Mouse (Mus musculus) liver, embryonic 15.5 days (tissue): ENCODE data around the gene Zfp423. TPM values are rescaled to one million over a fixed set of nuclear protein-coding genes. Genes with fewer than 3 reads are reported as not detected.

Source experiments
- ATAC-seq: fragments of 200-750 bp; cut with Nextera tagmentation; 2 replicates; pipeline ENCODE4 v1.8.0; 2017; ENCODE audit warnings: moderate number of reproducible peaks, mild to moderate bottlenecking, moderate library complexity; ENCODE audit not compliant: insufficient read depth
- H3K27ac ChIP-seq: fragments of 300-500 bp; sonication (generic); replicated peaks from 2 replicates; pipeline ENCODE4 v1.5.1; 2015; ENCODE audit warnings: mild to moderate bottlenecking, inconsistent platforms
- H3K27me3 ChIP-seq: fragments of 300-500 bp; sonication (generic); 2 replicates; pipeline ENCODE4 v1.6.1; 2015; ENCODE audit warnings: mild to moderate bottlenecking, inconsistent platforms
- H3K36me3 ChIP-seq: fragments of 300-500 bp; sonication (generic); replicated peaks from 2 replicates; pipeline ENCODE4 v1.6.1; 2015; ENCODE audit warnings: moderate library complexity, mild to moderate bottlenecking, inconsistent platforms
- H3K4me1 ChIP-seq: fragments of 300-500 bp; sonication (generic); replicated peaks from 2 replicates; pipeline ENCODE4 v1.6.1; 2015; ENCODE audit warnings: inconsistent platforms
- H3K4me2 ChIP-seq: fragments of 300-500 bp; sonication (generic); 2 replicates; pipeline ENCODE4 v1.6.1; 2015; ENCODE audit warnings: moderate library complexity, mild to moderate bottlenecking, inconsistent platforms
- H3K4me3 ChIP-seq: fragments of 300-500 bp; sonication (generic); replicated peaks from 2 replicates; pipeline ENCODE4 v1.5.1; 2015; ENCODE audit warnings: mild to moderate bottlenecking, inconsistent platforms
- H3K9ac ChIP-seq: fragments of 300-500 bp; sonication (generic); 2 replicates; pipeline ENCODE4 v1.6.1; 2015; ENCODE audit warnings: moderate library complexity, mild to moderate bottlenecking, inconsistent platforms
- H3K9me3 ChIP-seq: fragments of 300-500 bp; sonication (generic); replicated peaks from 2 replicates; pipeline ENCODE4 v1.6.1; 2016; ENCODE audit warnings: inconsistent platforms
- WGBS: fragments of 180-500 bp; shearing (Covaris S2); methylation state at CpG from one replicate; pipeline ENCODE4 v1.1.7; 2015; ENCODE audit warnings: mixed read lengths; ENCODE audit not compliant: insufficient replicate concordance; 5-methylcytosine and 5-hydroxymethylcytosine counted together
- polyA plus RNA-seq: library from polyadenylated mRNA; unstranded; fragments of >200 nt; fragmentation: Nextera tagmentation; extraction: Ambion mirVana; gene quantifications from 2 replicates; pipeline ENCODE4 v1.2.1, GENCODE M21; 2015

Zfp423 gene
- polyA plus RNA-seq, result 0.30 and 0.39 TPM in 2 replicates

GRCm38 (mm10) chr8:87959320-87959920 lies at the start of gene Zfp423:
Zfp423 (minus strand) TSS chr8:87959595.
- H3K4me2 ChIP-seq, result peak within 1 kb of the TSS; percentile 70
- H3K27me3 ChIP-seq, result peaks cover 98% of the 10 kb centered on the region
- under 1% methylated on average over 41 of the region's 48 CpGs for WGBS
- peak within 1 kb of the TSS; percentile 18 for H3K9ac ChIP-seq
- no peaks in the 10 kb centered on the region for H3K9me3 ChIP-seq
- H3K36me3 ChIP-seq, result no peaks in the 10 kb centered on the region
- peaks cover 15% of the 10 kb centered on the region; the same call in 1 of the 2 replicates for H3K4me1 ChIP-seq
- peak within 1 kb of the TSS; percentile 53 for H3K4me3 ChIP-seq
- ATAC-seq, result no peak
- H3K27ac ChIP-seq, result 0 out of 2 replicates have a peak within 1 kb of the TSS, but pooled peaks have one; percentile 41

- H3K27ac ChIP-seq, result no peak overlapping the region
- H3K9me3 ChIP-seq, result no peaks in the 10 kb centered on the region
- no peak overlapping the region for H3K4me3 ChIP-seq
- H3K4me1 ChIP-seq, result no peaks in the 10 kb centered on the region
- 67% methylated on average over 5 of the region's 5 CpGs for WGBS
- H3K9ac ChIP-seq, result no peak overlapping the region
- H3K27me3 ChIP-seq, result no peaks in the 10 kb centered on the region
- H3K36me3 ChIP-seq, result no peaks in the 10 kb centered on the region
- H3K4me2 ChIP-seq, result no peak overlapping the region
- no peak for ATAC-seq
Measured at GRCm38 (mm10) chr8:88006811-88007210, 47.4 kb upstream of the Zfp423 start.

- no peak overlapping the region for H3K27ac ChIP-seq
- whole genome bisulfite sequencing, result 19% methylated on average over 5 of the region's 5 CpGs
- no peak overlapping the region for H3K4me2 ChIP-seq
- no peak overlapping the region for H3K4me3 ChIP-seq
- no peaks in the 10 kb centered on the region for H3K36me3 ChIP-seq
- no peak overlapping the region for H3K9ac ChIP-seq
- no peak for ATAC-seq
- H3K4me1 ChIP-seq, result no peaks in the 10 kb centered on the region
- H3K27me3 ChIP-seq, result no peaks in the 10 kb centered on the region
- H3K9me3 ChIP-seq, result no peaks in the 10 kb centered on the region
Measured at GRCm38 (mm10) chr8:87984778-87985177, 25.4 kb upstream of the Zfp423 start.

- H3K4me2 ChIP-seq, result no peak overlapping the region
- no peak overlapping the region for H3K4me3 ChIP-seq
- no peak overlapping the region for H3K9ac ChIP-seq
- no peak for ATAC-seq
- H3K27ac ChIP-seq, result no peak overlapping the region
- no peaks in the 10 kb centered on the region for H3K9me3 ChIP-seq
- no peaks in the 10 kb centered on the region for H3K36me3 ChIP-seq
- no peaks in the 10 kb centered on the region for H3K27me3 ChIP-seq
- no peaks in the 10 kb centered on the region for H3K4me1 ChIP-seq
- WGBS, result 34% methylated on average over 8 of the region's 8 CpGs
Measured at GRCm38 (mm10) chr8:87984032-87984431, 24.6 kb upstream of the Zfp423 start.

GRCm38 (mm10) chr8:87982936-87983335 lies 23.5 kb upstream of the Zfp423 start:
- H3K27me3 ChIP-seq, result no peaks in the 10 kb centered on the region
- no peaks in the 10 kb centered on the region for H3K9me3 ChIP-seq
- ATAC-seq, result no peak
- no peak overlapping the region for H3K4me3 ChIP-seq
- no peak overlapping the region for H3K27ac ChIP-seq
- H3K36me3 ChIP-seq, result no peaks in the 10 kb centered on the region
- WGBS, result 77% methylated on average over 4 of the region's 4 CpGs
- no peak overlapping the region for H3K9ac ChIP-seq
- H3K4me2 ChIP-seq, result no peak overlapping the region
- H3K4me1 ChIP-seq, result no peaks in the 10 kb centered on the region

GRCm38 (mm10) chr8:87975466-87975809 lies 16.0 kb upstream of the Zfp423 start:
- H3K9ac ChIP-seq, result no peak overlapping the region
- H3K4me3 ChIP-seq, result no peak overlapping the region
- 33% methylated on average over 1 of the region's 1 CpGs for WGBS
- no peak overlapping the region for H3K27ac ChIP-seq
- peaks cover 25% of the 10 kb centered on the region for H3K27me3 ChIP-seq
- H3K36me3 ChIP-seq, result no peaks in the 10 kb centered on the region
- no peak for ATAC-seq
- no peaks in the 10 kb centered on the region for H3K4me1 ChIP-seq
- no peaks in the 10 kb centered on the region for H3K9me3 ChIP-seq
- H3K4me2 ChIP-seq, result no peak overlapping the region

GRCm38 (mm10) chr8:87974759-87975465 lies 15.5 kb upstream of the Zfp423 start:
- no peaks in the 10 kb centered on the region for H3K4me1 ChIP-seq
- no peak overlapping the region for H3K4me3 ChIP-seq
- H3K27ac ChIP-seq, result no peak overlapping the region
- 5% methylated on average over 24 of the region's 24 CpGs for WGBS
- H3K9ac ChIP-seq, result no peak overlapping the region
- ATAC-seq, result no peak
- peaks cover 25% of the 10 kb centered on the region for H3K27me3 ChIP-seq
- H3K4me2 ChIP-seq, result 0 out of 2 replicates have a peak overlapping the region, but pooled peaks have one; percentile 10
- no peaks in the 10 kb centered on the region for H3K36me3 ChIP-seq
- H3K9me3 ChIP-seq, result no peaks in the 10 kb centered on the region

- no peaks in the 10 kb centered on the region for H3K36me3 ChIP-seq
- no peak overlapping the region for H3K9ac ChIP-seq
- no peak overlapping the region for H3K4me3 ChIP-seq
- no peak overlapping the region for H3K4me2 ChIP-seq
- 15% methylated on average over 21 of the region's 21 CpGs for WGBS
- peaks cover 25% of the 10 kb centered on the region for H3K27me3 ChIP-seq
- H3K4me1 ChIP-seq, result no peaks in the 10 kb centered on the region
- no peak overlapping the region for H3K27ac ChIP-seq
- H3K9me3 ChIP-seq, result no peaks in the 10 kb centered on the region
- no peak for ATAC-seq
Measured at GRCm38 (mm10) chr8:87974122-87974758, 14.8 kb upstream of the Zfp423 start.

GRCm38 (mm10) chr8:87967866-87968620 lies 8.6 kb upstream of the Zfp423 start:
- WGBS, result 55% methylated on average over 8 of the region's 8 CpGs
- ATAC-seq, result no peak
- H3K4me3 ChIP-seq, result no peak overlapping the region

GRCm38 (mm10) chr8:87967057-87967820 lies 7.8 kb upstream of the Zfp423 start:
- no peak overlapping the region for H3K27ac ChIP-seq
- H3K4me2 ChIP-seq, result no peak overlapping the region
- no peaks in the 10 kb centered on the region for H3K36me3 ChIP-seq
- no peak overlapping the region for H3K9ac ChIP-seq
- peaks cover 27% of the 10 kb centered on the region for H3K27me3 ChIP-seq
- WGBS, result 41% methylated on average over 2 of the region's 2 CpGs
- ATAC-seq, result no peak
- H3K4me1 ChIP-seq, result peaks cover under 1% of the 10 kb centered on the region; the same call in 1 of the 2 replicates
- H3K4me3 ChIP-seq, result no peak overlapping the region
- H3K9me3 ChIP-seq, result no peaks in the 10 kb centered on the region

More at GRCm38 (mm10) chr8:87967866-87968620, 8.6 kb upstream of the Zfp423 start:
- Histone ChIP-seq H3K4me1 (no peaks in the 10 kb centered on the region), H3K9ac (no peak overlapping the region), H3K27ac (no peak overlapping the region), H3K36me3 (no peaks in the 10 kb centered on the region), H3K27me3 (peaks cover 24% of the 10 kb centered on the region), H3K9me3 (no peaks in the 10 kb centered on the region), H3K4me2 (no peak overlapping the region)
